Mouse (Mus musculus) thymus, adult 2 months (tissue): ENCODE measurements at regions not wholly inside any gene's neighbourhood (a gene's known extent, or its start where the extent isn't known, plus 50 kb on each side); places are given as distances from the start of the nearest gene placed in this dataset.

Experiments used
- CTCF ChIP-seq: fragments of 200-500 bp; IDR thresholded peaks from 2 replicates; pipeline ENCODE4 v1.5.1; 2012; ENCODE audit warnings: mild to moderate bottlenecking, control low read depth, low read length, moderate library complexity, borderline replicate concordance; ENCODE audit not compliant: control insufficient read depth, poor library complexity, insufficient read depth; ENCODE audit errors: extremely low read depth
- POLR2A ChIP-seq: fragments of 200-500 bp; IDR thresholded peaks from 2 replicates; pipeline ENCODE4 v1.6.1; 2012; ENCODE audit warnings: mild to moderate bottlenecking, low read length, control low read depth, moderate library complexity; ENCODE audit not compliant: control insufficient read depth, poor library complexity, insufficient read depth; ENCODE audit errors: extremely low read depth

- TF ChIP-seq CTCF (no peak), POLR2A (no peak)
Observed at GRCm38 (mm10) chr11:111155023-111155422, 89.1 kb downstream of the Kcnj2 start.
